Mouse (Mus musculus): ENCODE measurements at regions not wholly inside any gene's neighbourhood (a gene's known extent, or its start where the extent isn't known, plus 50 kb on each side); places are given as distances from the start of the nearest gene placed in this dataset.
"Not testable (repeated sequence)": the region's sequence is repeated elsewhere in the genome, so short reads cannot be mapped to it uniquely, and the experiment has no call there.

DNA sequence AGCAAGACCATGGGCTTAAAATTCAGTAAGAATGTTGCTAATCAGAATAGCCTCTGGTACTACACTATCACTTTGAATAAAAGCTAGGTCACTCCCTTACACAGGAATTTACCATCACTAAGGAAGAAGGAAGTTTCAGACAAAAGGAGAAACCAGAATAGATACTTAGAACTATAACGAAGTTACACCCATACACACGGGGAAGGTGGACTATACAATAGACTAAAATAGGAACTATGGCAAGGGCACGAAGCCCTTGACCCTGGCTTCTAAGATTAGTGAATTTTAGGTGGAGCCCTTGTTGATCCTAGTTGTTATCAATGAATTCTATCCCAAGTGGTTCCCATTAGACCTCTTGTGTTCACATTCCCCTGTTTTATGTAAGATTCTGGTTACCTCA is 1155.1 kb upstream of the Ghitm start:
- TF ChIP-seq CTCF (IDR thresholded peaks at IDR 0.05; ENCODE audit: low read depth, low read length); POLR2A (IDR thresholded peaks at IDR 0.05; ENCODE audit: insufficient read depth, low read length); EP300 (IDR thresholded peaks at IDR 0.05; ENCODE audit: insufficient read depth, low read depth, low read length): not testable (repeated sequence)
